Mouse (Mus musculus) bone marrow, adult 2 months (tissue): ENCODE data around the gene Hltf. TPM values are rescaled to one million over a fixed set of nuclear protein-coding genes. Genes with fewer than 3 reads are reported as not detected.

Experiments used
- H3K27ac ChIP-seq: fragments of 200-500 bp; 2 replicates; pipeline ENCODE4 v1.5.1; 2012; ENCODE audit warnings: low read depth, mild to moderate bottlenecking, control low read depth, inconsistent platforms, low read length; ENCODE audit not compliant: control insufficient read depth, poor library complexity, insufficient read depth
- H3K4me1 ChIP-seq: fragments of 200-500 bp; 2 replicates; pipeline ENCODE4 v1.6.1; 2011; ENCODE audit warnings: low read length; ENCODE audit not compliant: control insufficient read depth, insufficient read depth
- H3K4me3 ChIP-seq: fragments of 200-500 bp; replicated peaks from 2 replicates; pipeline ENCODE3; 2011; ENCODE audit warnings: mild to moderate bottlenecking, low read depth, low read length, control low read depth; ENCODE audit not compliant: control insufficient read depth
- CTCF ChIP-seq: fragments of 200-500 bp; IDR thresholded peaks from 2 replicates; pipeline ENCODE4 v1.5.1; 2011; ENCODE audit warnings: low read length, control low read depth; ENCODE audit not compliant: control insufficient read depth, insufficient read depth
- POLR2A ChIP-seq: fragments of 200-500 bp; IDR thresholded peaks from 2 replicates; pipeline ENCODE4 v1.6.1; 2011; ENCODE audit warnings: low read depth, mild to moderate bottlenecking, control low read depth, low read length, borderline replicate concordance; ENCODE audit not compliant: control insufficient read depth
- WGBS: fragments of 180-500 bp; shearing (Covaris S2); methylation state at CpG from one replicate; pipeline ENCODE4 v1.1.7; 2018; 5-methylcytosine and 5-hydroxymethylcytosine counted together
- polyA plus RNA-seq: library from polyadenylated mRNA; stranded (reverse); fragments of >200 nt; gene quantifications from 2 replicates; pipeline ENCODE4 v1.2.4, GENCODE M21; 2011; ENCODE audit warnings: low replicate concordance; ENCODE audit not compliant: missing spikeins, insufficient read depth, insufficient read length

Hltf gene
- polyA plus RNA-seq, 1 experiment, result 17.8 TPM

DNA sequence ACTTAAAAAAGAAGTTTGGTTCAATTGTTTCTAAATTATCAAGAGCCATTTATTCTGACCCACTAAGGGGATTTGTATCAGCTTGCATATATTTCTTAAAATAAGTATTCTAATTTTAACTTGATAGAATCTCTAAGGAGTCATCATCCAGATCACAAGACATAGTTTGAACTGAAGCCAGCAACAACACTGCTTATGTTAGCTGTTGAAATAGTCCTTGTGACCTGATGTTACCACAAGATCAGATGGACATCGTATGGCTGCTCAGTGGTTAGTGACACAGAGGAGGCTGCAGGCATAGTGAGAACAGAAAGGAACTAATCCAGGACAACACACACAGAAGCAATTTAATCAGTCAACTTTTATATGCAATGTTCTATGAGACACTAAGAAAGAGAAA lies 75.1 kb downstream of the Hltf start:
- H3K4me3 ChIP-seq, result no peak overlapping the region
- no peaks in the 10 kb centered on the region; the same call in 1 of the 2 replicates for H3K4me1 ChIP-seq
- no peak overlapping the region for H3K27ac ChIP-seq
- TF ChIP-seq CTCF (no peak), POLR2A (no peak)
- WGBS, result 57% methylated on average over 1 of the region's 1 CpGs

GRCm38 (mm10) chr3:20133745-20134144 lies 76.1 kb downstream of the Hltf start:
- H3K4me3 ChIP-seq, result no peak overlapping the region
- H3K4me1 ChIP-seq, result no peaks in the 10 kb centered on the region; the same call in 1 of the 2 replicates
- TF ChIP-seq POLR2A, result no peak
- no peak for TF ChIP-seq CTCF
- WGBS, result 91% methylated on average over 1 of the region's 1 CpGs
- H3K27ac ChIP-seq, result no peak overlapping the region

GRCm38 (mm10) chr3:20134545-20134944 lies 76.9 kb downstream of the Hltf start:
- Histone ChIP-seq H3K27ac (no peak overlapping the region), H3K4me3 (no peak overlapping the region), H3K4me1 (no peaks in the 10 kb centered on the region; the same call in 1 of the 2 replicates)
- no peak for TF ChIP-seq POLR2A
- 33% methylated on average over 3 of the region's 3 CpGs for WGBS

GRCm38 (mm10) chr3:20136868-20137581 lies 79.4 kb downstream of the Hltf start:
- H3K4me1 ChIP-seq, result no peaks in the 10 kb centered on the region
- TF ChIP-seq POLR2A (no peak), CTCF (no peak)
- WGBS, result 68% methylated on average over 9 of the region's 9 CpGs
- no peak overlapping the region for H3K4me3 ChIP-seq
- H3K27ac ChIP-seq, result no peak overlapping the region

DNA sequence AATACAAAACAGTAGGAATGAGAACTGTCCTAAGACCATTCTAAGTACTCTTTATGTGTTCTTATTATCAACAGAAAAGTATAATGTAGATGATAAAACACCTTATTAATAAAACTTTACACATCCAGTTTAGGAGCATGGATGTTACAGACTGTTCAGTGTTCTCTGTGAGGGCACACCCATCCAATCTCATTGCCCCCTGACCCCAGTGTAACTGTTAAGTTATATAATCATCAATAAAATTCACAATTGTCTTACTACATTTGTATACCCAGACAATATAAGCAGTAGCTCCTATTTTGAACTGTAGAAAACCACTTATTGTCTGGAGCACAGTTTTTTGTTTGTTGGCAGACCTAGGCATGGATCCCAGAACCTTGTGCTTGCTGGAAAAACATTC lies 83.6 kb downstream of the Hltf start:
- Histone ChIP-seq H3K27ac (no peak overlapping the region), H3K4me3 (no peak overlapping the region), H3K4me1 (no peaks in the 10 kb centered on the region; the same call in 1 of the 2 replicates)
- no peak for TF ChIP-seq POLR2A
- no peak for TF ChIP-seq CTCF

DNA sequence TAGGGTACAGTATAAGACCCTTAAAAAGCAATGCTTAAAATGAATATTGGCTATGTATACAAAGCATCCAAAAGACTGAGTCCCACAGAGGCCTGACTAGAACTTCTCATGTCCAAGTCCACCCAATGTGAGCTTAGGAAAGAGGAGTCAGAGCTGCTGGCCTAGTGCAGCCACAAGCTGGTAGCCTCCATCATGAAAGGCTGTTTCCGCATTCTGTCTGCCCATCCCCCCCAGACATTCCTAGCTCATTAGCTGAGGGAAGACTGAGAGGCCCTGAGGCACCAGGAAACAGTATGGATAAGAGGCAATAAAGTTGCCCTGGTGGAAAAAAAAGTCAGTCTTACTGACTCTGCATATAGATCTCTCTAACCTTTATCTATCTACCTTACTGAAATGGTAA lies 84.1 kb downstream of the Hltf start:
- Histone ChIP-seq H3K4me3 (no peak overlapping the region), H3K4me1 (no peaks in the 10 kb centered on the region; the same call in 1 of the 2 replicates), H3K27ac (no peak overlapping the region)
- WGBS, result 94% methylated on average over 1 of the region's 1 CpGs
- TF ChIP-seq CTCF (no peak), POLR2A (no peak)

DNA sequence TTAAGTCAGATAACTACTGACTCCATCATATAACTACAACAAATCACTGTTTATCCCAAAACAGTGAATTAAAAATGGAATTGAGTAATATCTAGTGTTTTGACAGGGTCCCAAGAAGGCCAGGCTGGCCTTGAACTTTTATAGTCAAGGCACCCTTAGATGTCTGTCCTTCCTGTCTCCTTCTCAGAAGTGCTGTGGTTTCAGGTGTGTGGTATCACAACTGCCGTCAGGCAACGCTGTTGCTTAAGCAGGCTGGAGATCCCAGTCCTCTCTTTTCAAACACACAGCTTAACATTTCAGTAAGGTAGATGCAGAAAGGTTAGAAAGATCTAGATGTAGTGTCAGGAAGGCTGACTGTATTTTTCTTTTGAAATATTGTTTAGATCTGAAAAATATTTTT lies 84.5 kb downstream of the Hltf start:
- 64% methylated on average over 2 of the region's 2 CpGs for WGBS
- H3K4me3 ChIP-seq, result no peak overlapping the region
- no peak for TF ChIP-seq POLR2A
- no peak for TF ChIP-seq CTCF
- no peaks in the 10 kb centered on the region; the same call in 1 of the 2 replicates for H3K4me1 ChIP-seq
- H3K27ac ChIP-seq, result no peak overlapping the region

- Histone ChIP-seq H3K27ac (no peak overlapping the region), H3K4me1 (no peaks in the 10 kb centered on the region; the same call in 1 of the 2 replicates), H3K4me3 (no peak overlapping the region)
- TF ChIP-seq POLR2A (no peak), CTCF (no peak)
- 78% methylated on average over 3 of the region's 3 CpGs for WGBS
Observed at GRCm38 (mm10) chr3:20142576-20142975, 85.0 kb downstream of the Hltf start.

DNA sequence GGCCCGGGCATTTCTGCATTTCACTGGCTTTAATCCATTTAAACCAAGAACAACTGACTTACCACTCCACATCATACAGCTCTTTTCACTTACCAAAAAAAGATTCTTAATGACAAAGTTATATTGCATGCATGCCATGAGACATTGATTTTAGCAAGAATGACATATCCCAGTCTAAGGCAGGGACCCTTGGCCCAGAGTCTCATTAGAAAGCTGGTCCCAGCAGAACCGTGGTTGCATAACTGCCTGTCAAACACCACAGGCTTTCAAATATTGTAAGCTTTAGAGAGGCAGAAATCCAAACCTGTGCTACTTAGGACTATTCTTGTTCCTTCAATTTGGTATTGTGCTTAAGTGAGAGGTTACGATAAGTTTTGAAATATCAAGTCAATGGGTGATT lies 86.1 kb downstream of the Hltf start:
- Histone ChIP-seq H3K4me3 (no peak overlapping the region), H3K27ac (no peak overlapping the region), H3K4me1 (no peaks in the 10 kb centered on the region; the same call in 1 of the 2 replicates)
- 76% methylated on average over 3 of the region's 3 CpGs for WGBS
- TF ChIP-seq POLR2A, result no peak
- no peak for TF ChIP-seq CTCF
